Mouse (Mus musculus) heart, embryonic 15.5 days (tissue): ENCODE measurements around the gene Spsb2. TPM values are rescaled to one million over a fixed set of nuclear protein-coding genes. Genes with fewer than 3 reads are reported as not detected.
"Not testable (repeated sequence)": the region's sequence is repeated elsewhere in the genome, so short reads cannot be mapped to it uniquely, and the experiment has no call there.

Experiments
- ATAC-seq: fragments of 200-750 bp; cut with Nextera tagmentation; replicated peaks from 2 replicates; pipeline ENCODE4 v1.8.0; 2017; ENCODE audit warnings: low read depth, moderate TSS enrichment; ENCODE audit not compliant: insufficient number of reproducible peaks, insufficient read depth, low FRiP score
- H3K27ac ChIP-seq: fragments of 300-500 bp; sonication (generic); 2 replicates; pipeline ENCODE4 v1.5.1; 2015; ENCODE audit warnings: mild to moderate bottlenecking, inconsistent platforms
- H3K27me3 ChIP-seq: fragments of 300-500 bp; sonication (generic); 2 replicates; pipeline ENCODE4 v1.6.1; 2015; ENCODE audit warnings: inconsistent platforms
- H3K36me3 ChIP-seq: fragments of 300-500 bp; sonication (generic); 2 replicates; pipeline ENCODE4 v1.6.1; 2015; ENCODE audit warnings: mild to moderate bottlenecking, inconsistent platforms
- H3K4me1 ChIP-seq: fragments of 300-500 bp; sonication (generic); replicated peaks from 2 replicates; pipeline ENCODE4 v1.6.1; 2015; ENCODE audit warnings: inconsistent platforms
- H3K4me2 ChIP-seq: fragments of 300-500 bp; sonication (generic); 2 replicates; pipeline ENCODE4 v1.6.1; 2015; ENCODE audit warnings: inconsistent platforms, mild to moderate bottlenecking, moderate library complexity
- H3K4me3 ChIP-seq: fragments of 300-500 bp; sonication (generic); 2 replicates; pipeline ENCODE4 v1.5.1; 2015; ENCODE audit warnings: mild to moderate bottlenecking, inconsistent platforms
- H3K9ac ChIP-seq: fragments of 300-500 bp; sonication (generic); 2 replicates; pipeline ENCODE4 v1.6.1; 2015; ENCODE audit warnings: mild to moderate bottlenecking, inconsistent platforms
- H3K9me3 ChIP-seq: fragments of 300-500 bp; sonication (generic); replicated peaks from 2 replicates; pipeline ENCODE4 v1.6.1; 2016; ENCODE audit warnings: inconsistent platforms
- WGBS: fragments of 180-500 bp; shearing (Covaris S2); methylation state at CpG from one replicate; pipeline ENCODE4 v1.1.7; 2015; ENCODE audit warnings: mixed read lengths; 5-methylcytosine and 5-hydroxymethylcytosine counted together
- polyA plus RNA-seq: library from polyadenylated mRNA; unstranded; fragments of >200 nt; fragmentation: Nextera tagmentation; extraction: Ambion mirVana; gene quantifications from 2 replicates; pipeline ENCODE4 v1.2.1, GENCODE M21; 2015

The Spsb2 gene
- polyA plus RNA-seq, 1 experiment from 2014 or later = 7.0 TPM

- ATAC-seq, H3K36me3 ChIP-seq, H3K27me3 ChIP-seq, H3K27ac ChIP-seq, H3K9ac ChIP-seq, H3K9me3 ChIP-seq: not testable (repeated sequence)
- Histone ChIP-seq H3K4me2 (peak overlapping the region; percentile 49), H3K4me1 (peaks cover 20% of the 10 kb centered on the region), H3K4me3 (peak overlapping the region; percentile 28)
- WGBS = 14% methylated on average over 7 of the region's 9 CpGs
Measured at GRCm38 (mm10) chr6:124802400-124802799, 6.1 kb upstream of the Spsb2 start.

GRCm38 (mm10) chr6:124803061-124803460 is 5.4 kb upstream of the Spsb2 start:
- Histone ChIP-seq H3K27me3 (no peaks in the 10 kb centered on the region), H3K4me3 (no peak overlapping the region), H3K9ac (no peak overlapping the region), H3K27ac (no peak overlapping the region), H3K36me3 (no peaks in the 10 kb centered on the region), H3K4me2 (no peak overlapping the region), H3K9me3 (no peaks in the 10 kb centered on the region), H3K4me1 (peaks cover 25% of the 10 kb centered on the region)
- WGBS = 77% methylated on average over 3 of the region's 3 CpGs
- no peak for ATAC-seq

- H3K36me3 ChIP-seq, H3K9me3 ChIP-seq, H3K4me2 ChIP-seq, H3K27ac ChIP-seq, H3K27me3 ChIP-seq, H3K4me3 ChIP-seq, ATAC-seq, H3K9ac ChIP-seq: not testable (repeated sequence)
- peaks cover 28% of the 10 kb centered on the region for H3K4me1 ChIP-seq
- 91% methylated on average over 4 of the region's 4 CpGs for WGBS
Measured at GRCm38 (mm10) chr6:124803691-124804090, 4.8 kb upstream of the Spsb2 start.

GRCm38 (mm10) chr6:124804341-124804740 is 4.1 kb upstream of the Spsb2 start:
- H3K4me3 ChIP-seq = no peak overlapping the region
- 83% methylated on average over 3 of the region's 3 CpGs for WGBS
- no peaks in the 10 kb centered on the region for H3K9me3 ChIP-seq
- H3K4me1 ChIP-seq = peaks cover 28% of the 10 kb centered on the region
- H3K27me3 ChIP-seq = no peaks in the 10 kb centered on the region
- H3K9ac ChIP-seq = no peak overlapping the region
- 0 out of 2 replicates have a peak overlapping the region, but pooled peaks have one; percentile 91 for H3K27ac ChIP-seq
- ATAC-seq = no peak
- no peak overlapping the region for H3K4me2 ChIP-seq
- no peaks in the 10 kb centered on the region for H3K36me3 ChIP-seq

GRCm38 (mm10) chr6:124805341-124806321 is 2.8 kb upstream of the Spsb2 start:
- Histone ChIP-seq H3K4me2 (peak overlapping the region; percentile 91), H3K9ac (peak overlapping the region; percentile 63), H3K36me3 (peaks cover 7% of the 10 kb centered on the region), H3K27me3 (no peaks in the 10 kb centered on the region), H3K27ac (peak overlapping the region; percentile 91), H3K9me3 (no peaks in the 10 kb centered on the region), H3K4me3 (peak overlapping the region; percentile 58), H3K4me1 (peaks cover 41% of the 10 kb centered on the region)
- peak; percentile 75 for ATAC-seq
- 1% methylated on average over 34 of the region's 34 CpGs for WGBS

- H3K27ac ChIP-seq = peak overlapping the region; percentile 91
- peaks cover 17% of the 10 kb centered on the region for H3K36me3 ChIP-seq
- 79% methylated on average over 7 of the region's 7 CpGs for WGBS
- H3K4me1 ChIP-seq = peaks cover 46% of the 10 kb centered on the region
- H3K4me3 ChIP-seq = peak overlapping the region; percentile 58; the same call in 1 of the 2 replicates
- no peak overlapping the region for H3K9ac ChIP-seq
- ATAC-seq = no peak
- H3K27me3 ChIP-seq = no peaks in the 10 kb centered on the region
- H3K4me2 ChIP-seq = peak overlapping the region; percentile 91
- no peaks in the 10 kb centered on the region for H3K9me3 ChIP-seq
Measured at GRCm38 (mm10) chr6:124806446-124807140, 1.9 kb upstream of the Spsb2 start.

GRCm38 (mm10) chr6:124807366-124807765 is 1.1 kb upstream of the Spsb2 start:
- H3K36me3 ChIP-seq = peaks cover 23% of the 10 kb centered on the region
- H3K9me3 ChIP-seq = no peaks in the 10 kb centered on the region
- no peak overlapping the region for H3K4me3 ChIP-seq
- no peaks in the 10 kb centered on the region for H3K27me3 ChIP-seq
- 48% methylated on average over 4 of the region's 4 CpGs for WGBS
- H3K4me2 ChIP-seq = no peak overlapping the region
- peak overlapping the region; percentile 91 for H3K27ac ChIP-seq
- no peak overlapping the region for H3K9ac ChIP-seq
- no peak for ATAC-seq
- H3K4me1 ChIP-seq = peaks cover 53% of the 10 kb centered on the region

- peak overlapping the region; percentile 57 for H3K4me3 ChIP-seq
- WGBS = 63% methylated on average over 6 of the region's 6 CpGs
- H3K27ac ChIP-seq = peak overlapping the region; percentile 91
- H3K36me3 ChIP-seq = peaks cover 23% of the 10 kb centered on the region
- H3K4me2 ChIP-seq = peak overlapping the region; percentile 86
- no peak overlapping the region for H3K9ac ChIP-seq
- no peaks in the 10 kb centered on the region for H3K9me3 ChIP-seq
- H3K27me3 ChIP-seq = no peaks in the 10 kb centered on the region
- ATAC-seq = no peak
- peaks cover 57% of the 10 kb centered on the region for H3K4me1 ChIP-seq
Measured at GRCm38 (mm10) chr6:124807986-124808357, 489 bp upstream of the Spsb2 start.

- no peaks in the 10 kb centered on the region for H3K27me3 ChIP-seq
- peak overlapping the region; percentile 75 for H3K9ac ChIP-seq
- ATAC-seq = peak; percentile 30
- peak overlapping the region; percentile 86 for H3K4me2 ChIP-seq
- no peaks in the 10 kb centered on the region for H3K9me3 ChIP-seq
- peak overlapping the region; percentile 91 for H3K27ac ChIP-seq
- peaks cover 23% of the 10 kb centered on the region for H3K36me3 ChIP-seq
- H3K4me3 ChIP-seq = peak overlapping the region; percentile 57
- WGBS = under 1% methylated on average over 35 of the region's 35 CpGs
- H3K4me1 ChIP-seq = peaks cover 58% of the 10 kb centered on the region
Measured at GRCm38 (mm10) chr6:124809052-124809774, 752 bp downstream of the Spsb2 start.

GRCm38 (mm10) chr6:124809775-124810538 is 1.5 kb downstream of the Spsb2 start:
- 43% methylated on average over 14 of the region's 14 CpGs for WGBS
- peaks cover 65% of the 10 kb centered on the region for H3K4me1 ChIP-seq
- H3K27me3 ChIP-seq = no peaks in the 10 kb centered on the region
- no peak for ATAC-seq
- H3K9me3 ChIP-seq = no peaks in the 10 kb centered on the region
- peak overlapping the region; percentile 86 for H3K4me2 ChIP-seq
- H3K36me3 ChIP-seq = peaks cover 24% of the 10 kb centered on the region
- peak overlapping the region; percentile 75 for H3K9ac ChIP-seq
- peak overlapping the region; percentile 57 for H3K4me3 ChIP-seq
- peak overlapping the region; percentile 91 for H3K27ac ChIP-seq
